ENCODE assay signal across 9 mouse cellular contexts in genomic region chr7:49456148-49456547, GRCm38 (mm10).
DNase-seq lines count a peak whose midpoint lies in the region; ATAC-seq lines count a peak whose summit lies in the region.
"Had no signal": no experiment of that assay in that cellular context is flagged by ENCODE, and none has a peak within 500 bp of the region (broad histone marks: within the 10 kb centered on the region; RNA-seq: fewer than 3 reads in every experiment).

No protein-coding gene starts in this region.

- H3K9me3 ChIP-seq in heart, embryonic 10.5 days: no peaks in the 10 kb centered on the region
- H3K9me3 ChIP-seq in neural tube, embryonic 13.5 days: no peaks in the 10 kb centered on the region
- H3K9me3 ChIP-seq: embryonic facial prominence, embryonic 12.5 days had no signal

- no peak overlapping the region for H3K27ac ChIP-seq in heart, embryonic 10.5 days
- no peak overlapping the region for H3K27ac ChIP-seq in neural tube, embryonic 13.5 days (replicated peaks)
- H3K27ac ChIP-seq: embryonic facial prominence, embryonic 12.5 days had no signal

- no peak overlapping the region for H3K4me2 ChIP-seq in neural tube, embryonic 13.5 days
- H3K4me2 ChIP-seq: embryonic facial prominence, embryonic 12.5 days had no signal

- WGBS in heart, embryonic 10.5 days: 43% methylated on average over 2 of the region's 2 CpGs
- WGBS in neural tube, embryonic 13.5 days: 60% methylated on average over 2 of the region's 2 CpGs

- peaks cover 16% of the 10 kb centered on the region; the same call in 1 of the 2 replicates for H3K36me3 ChIP-seq in heart, embryonic 10.5 days
- peaks cover 23% of the 10 kb centered on the region for H3K36me3 ChIP-seq in neural tube, embryonic 13.5 days
- H3K36me3 ChIP-seq: embryonic facial prominence, embryonic 12.5 days had no signal

- intact Hi-C loops in heart, postnatal 14 days (cut with DNase I): no loop called here

- peaks cover 12% of the 10 kb centered on the region for H3K27me3 ChIP-seq in heart, embryonic 10.5 days (ENCODE audit: insufficient read depth, poor library complexity, severe bottlenecking)
- no peaks in the 10 kb centered on the region for H3K27me3 ChIP-seq in neural tube, embryonic 13.5 days

- no peak overlapping the region for H3K9ac ChIP-seq in neural tube, embryonic 13.5 days
- H3K9ac ChIP-seq: embryonic facial prominence, embryonic 12.5 days had no signal

- H3K4me1 ChIP-seq in heart, embryonic 10.5 days: peaks cover 28% of the 10 kb centered on the region
- H3K4me1 ChIP-seq in neural tube, embryonic 13.5 days (replicated peaks): peaks cover 3% of the 10 kb centered on the region; the same call in 1 of the 2 replicates

- DNase-seq in heart, postnatal 14 days: peak; percentile 40 to 68
- DNase-seq in heart, embryonic 10.5 days (ENCODE audit: low spot score): no peak
- peak; percentile 63 for DNase-seq in A20 (ENCODE audit: low read depth, low spot score)
- peak; percentile 20 for DNase-seq in T-cell, adult 2 months (ENCODE audit: low spot score)
- DNase-seq in kidney, postnatal 25 days: peak; percentile 70 to 78
- no peak for DNase-seq in urinary bladder, adult 2 months (ENCODE audit: low spot score)

- ATAC-seq in common myeloid progenitor, adult 5-6 weeks (replicated peaks; ENCODE audit: low read depth, poor library complexity, severe bottlenecking): peak; percentile 54; the same call in 1 of the 2 replicates
- 0 out of 2 replicates have a peak, but pooled peaks have one; percentile 37 for ATAC-seq in neural tube, embryonic 13.5 days (ENCODE audit: low read depth)

- no peak overlapping the region for H3K4me3 ChIP-seq in heart, embryonic 10.5 days
- no peak overlapping the region for H3K4me3 ChIP-seq in neural tube, embryonic 13.5 days
- H3K4me3 ChIP-seq: embryonic facial prominence, embryonic 12.5 days had no signal

Comparison
In these comparisons a context has a peak if more than half of its experiments do, and no peak if none do; other contexts are left out.
1. DNase-seq: peak in heart, postnatal 14 days (2 of 2), A20 (single experiment), T-cell, adult 2 months (single experiment) and kidney, postnatal 25 days (2 of 2); none in heart, embryonic 10.5 days (single experiment) and urinary bladder, adult 2 months (single experiment).